Mouse (Mus musculus): Measurements from ENCODE around the gene Fam71e1. TPM values are rescaled to one million over a fixed set of nuclear protein-coding genes. Genes with fewer than 3 reads are reported as not detected.

Fam71e1 gene
- polyA plus RNA-seq, 1 experiment, result 9.4 TPM

DNA sequence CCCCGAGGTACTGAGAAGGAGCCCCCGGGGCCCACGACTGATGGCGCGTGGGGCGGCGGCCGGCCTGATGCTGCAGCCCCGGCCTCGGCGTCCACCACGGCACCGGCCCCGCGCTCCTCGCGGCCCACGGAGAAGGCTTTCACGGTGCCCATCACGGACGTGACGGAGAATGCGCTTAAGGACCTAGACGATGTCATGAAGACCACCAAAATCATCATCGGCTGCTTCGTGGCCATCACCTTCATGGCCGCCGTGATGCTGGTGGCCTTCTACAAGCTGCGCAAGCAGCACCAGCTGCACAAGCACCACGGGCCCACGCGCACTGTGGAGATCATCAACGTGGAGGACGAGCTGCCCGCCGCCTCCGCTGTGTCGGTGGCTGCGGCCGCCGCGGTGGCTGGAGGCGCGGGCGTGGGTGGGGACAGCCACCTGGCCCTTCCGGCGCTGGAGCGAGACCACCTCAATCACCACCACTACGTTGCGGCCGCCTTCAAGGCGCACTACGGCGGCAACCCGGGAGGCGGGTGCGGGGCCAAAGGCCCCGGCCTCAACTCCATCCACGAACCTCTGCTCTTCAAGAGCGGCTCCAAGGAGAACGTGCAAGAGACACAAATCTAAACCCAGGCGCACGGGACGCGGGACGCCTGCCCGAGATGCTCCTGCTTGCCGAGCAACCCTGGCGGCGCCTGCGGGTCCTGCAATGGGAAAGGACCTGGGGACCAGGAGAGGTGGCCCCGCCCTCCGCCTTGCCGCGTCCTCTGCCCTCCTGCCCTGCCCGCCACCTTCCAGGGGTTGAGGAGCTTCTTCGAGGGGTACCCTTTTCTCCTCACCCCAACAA, 33.9 kb upstream of the Fam71e1 start:
- Histone ChIP-seq H3K27ac (ENCODE audit: control insufficient read depth, insufficient read depth, low read length) (no peak overlapping the region), H3K27me3 (ENCODE audit: control insufficient read depth, insufficient read depth, low read length) (no peaks in the 10 kb centered on the region; the same call in 1 of the 2 replicates), H3K4me1 (replicated peaks; ENCODE audit: control insufficient read depth, insufficient read depth, low read length) (no peaks in the 10 kb centered on the region), H3K4me3 (ENCODE audit: control insufficient read depth, insufficient read depth, low read length) (no peak overlapping the region), H3K36me3 (ENCODE audit: control insufficient read depth, insufficient read depth, low read length) (no peaks in the 10 kb centered on the region)
- no peak for TF ChIP-seq CTCF (IDR thresholded peaks at IDR 0.05; ENCODE audit: borderline replicate concordance, control insufficient read depth, extremely low read depth, insufficient read depth, low read length, poor library complexity)
- DNase-seq, result no peak
- WGBS, result 20% methylated on average over 77 of the region's 77 CpGs

DNA sequence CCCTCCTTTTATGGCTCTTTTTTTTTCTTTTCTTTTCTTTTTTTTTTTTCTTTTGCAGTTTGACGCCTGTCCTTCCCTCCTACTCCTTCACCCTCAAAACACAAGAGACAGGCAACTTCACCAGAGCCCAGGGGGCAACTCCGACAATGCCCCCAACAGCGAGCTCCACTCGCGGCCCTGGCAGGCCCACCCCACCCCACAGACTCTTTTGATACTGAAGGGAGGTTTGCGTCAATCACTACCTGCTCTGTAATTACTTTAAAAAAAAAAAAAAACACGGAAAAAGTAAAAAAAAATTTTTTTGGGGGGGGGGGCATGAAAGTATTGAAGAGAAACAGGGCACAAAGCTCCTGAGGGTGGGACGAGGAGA, 33.3 kb upstream of the Fam71e1 start:
- WGBS, result 23% methylated on average over 8 of the region's 8 CpGs
- no peak for DNase-seq
- no peak for TF ChIP-seq POLR2A (IDR thresholded peaks at IDR 0.05; ENCODE audit: control insufficient read depth, extremely low read depth, insufficient read depth, low read length, poor library complexity)
- TF ChIP-seq CTCF (IDR thresholded peaks at IDR 0.05; ENCODE audit: borderline replicate concordance, control insufficient read depth, extremely low read depth, insufficient read depth, low read length, poor library complexity), result no peak
- Histone ChIP-seq H3K4me3 (ENCODE audit: control insufficient read depth, insufficient read depth, low read length) (no peak overlapping the region), H3K27me3 (ENCODE audit: control insufficient read depth, insufficient read depth, low read length) (no peaks in the 10 kb centered on the region; the same call in 1 of the 2 replicates), H3K27ac (ENCODE audit: control insufficient read depth, insufficient read depth, low read length) (no peak overlapping the region), H3K36me3 (ENCODE audit: control insufficient read depth, insufficient read depth, low read length) (no peaks in the 10 kb centered on the region), H3K4me1 (replicated peaks; ENCODE audit: control insufficient read depth, insufficient read depth, low read length) (no peaks in the 10 kb centered on the region)

DNA sequence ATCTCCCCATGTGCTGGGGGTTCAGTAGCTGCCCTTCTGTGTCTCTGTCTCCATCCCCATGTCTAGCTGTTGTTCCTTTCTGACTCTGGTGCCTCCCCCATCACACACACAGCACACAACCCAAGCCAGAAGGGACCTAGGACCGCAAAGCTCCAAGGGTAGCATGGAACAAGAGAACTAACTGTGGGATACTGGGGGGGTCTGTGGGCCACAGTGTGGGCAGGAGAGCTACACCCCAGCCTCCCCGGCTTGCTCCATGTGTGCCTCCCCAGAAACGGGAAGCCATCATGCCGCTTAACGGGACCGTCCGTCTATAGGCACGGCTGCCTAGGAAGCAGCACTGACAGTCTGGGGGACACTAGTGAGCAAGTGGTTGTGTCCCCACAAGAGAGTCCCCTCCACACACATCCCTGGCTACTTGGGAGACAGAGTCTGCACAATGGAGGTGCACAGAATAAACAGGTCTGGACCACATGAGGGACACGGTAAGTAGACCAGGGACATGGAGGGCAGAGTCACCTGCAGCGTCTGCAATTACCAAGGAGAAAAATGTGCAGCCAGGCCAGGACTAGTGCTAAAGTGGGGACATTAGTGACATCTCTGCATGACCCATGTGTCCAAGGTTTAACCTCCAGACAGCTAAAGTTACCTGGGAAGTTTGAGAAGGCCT, 32.7 kb upstream of the Fam71e1 start:
- Histone ChIP-seq H3K36me3 (ENCODE audit: control insufficient read depth, insufficient read depth, low read length) (no peaks in the 10 kb centered on the region), H3K27ac (ENCODE audit: control insufficient read depth, insufficient read depth, low read length) (no peak overlapping the region), H3K4me1 (replicated peaks; ENCODE audit: control insufficient read depth, insufficient read depth, low read length) (peaks cover 6% of the 10 kb centered on the region), H3K4me3 (ENCODE audit: control insufficient read depth, insufficient read depth, low read length) (no peak overlapping the region), H3K27me3 (ENCODE audit: control insufficient read depth, insufficient read depth, low read length) (no peaks in the 10 kb centered on the region; the same call in 1 of the 2 replicates)
- TF ChIP-seq CTCF (IDR thresholded peaks at IDR 0.05; ENCODE audit: borderline replicate concordance, control insufficient read depth, extremely low read depth, insufficient read depth, low read length, poor library complexity) (no peak), POLR2A (IDR thresholded peaks at IDR 0.05; ENCODE audit: control insufficient read depth, extremely low read depth, insufficient read depth, low read length, poor library complexity) (no peak)
- no peak for DNase-seq
- 86% methylated on average over 10 of the region's 10 CpGs for WGBS

DNA sequence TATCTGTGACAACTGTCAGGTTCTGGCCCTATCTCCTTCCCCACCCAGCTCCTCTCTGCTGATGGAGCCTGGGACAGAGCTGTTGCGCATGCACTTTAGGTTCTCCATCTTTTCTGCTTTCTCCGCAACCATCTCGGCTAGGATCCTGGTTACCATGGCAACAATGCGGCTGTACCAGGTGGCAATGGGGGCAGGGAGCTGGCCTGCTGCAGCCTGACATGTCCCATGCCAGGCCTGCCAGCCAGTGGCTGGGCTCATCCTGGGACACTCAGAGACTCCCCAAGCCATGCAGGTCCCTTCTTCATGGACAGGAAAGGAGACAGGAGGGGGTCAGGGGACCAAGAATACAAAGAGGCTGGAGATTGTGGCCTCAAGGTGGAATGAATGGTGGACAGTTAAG, 31.9 kb upstream of the Fam71e1 start:
- 35% methylated on average over 4 of the region's 4 CpGs for WGBS
- H3K36me3 ChIP-seq (ENCODE audit: control insufficient read depth, insufficient read depth, low read length), result no peaks in the 10 kb centered on the region
- H3K4me1 ChIP-seq (replicated peaks; ENCODE audit: control insufficient read depth, insufficient read depth, low read length), result peaks cover 8% of the 10 kb centered on the region
- H3K27ac ChIP-seq (ENCODE audit: control insufficient read depth, insufficient read depth, low read length), result no peak overlapping the region
- H3K4me3 ChIP-seq (ENCODE audit: control insufficient read depth, insufficient read depth, low read length), result no peak overlapping the region
- DNase-seq, result no peak
- H3K27me3 ChIP-seq (ENCODE audit: control insufficient read depth, insufficient read depth, low read length), result no peaks in the 10 kb centered on the region; the same call in 1 of the 2 replicates
- no peak for TF ChIP-seq POLR2A (IDR thresholded peaks at IDR 0.05; ENCODE audit: control insufficient read depth, extremely low read depth, insufficient read depth, low read length, poor library complexity)
- no peak for TF ChIP-seq CTCF (IDR thresholded peaks at IDR 0.05; ENCODE audit: borderline replicate concordance, control insufficient read depth, extremely low read depth, insufficient read depth, low read length, poor library complexity)

DNA sequence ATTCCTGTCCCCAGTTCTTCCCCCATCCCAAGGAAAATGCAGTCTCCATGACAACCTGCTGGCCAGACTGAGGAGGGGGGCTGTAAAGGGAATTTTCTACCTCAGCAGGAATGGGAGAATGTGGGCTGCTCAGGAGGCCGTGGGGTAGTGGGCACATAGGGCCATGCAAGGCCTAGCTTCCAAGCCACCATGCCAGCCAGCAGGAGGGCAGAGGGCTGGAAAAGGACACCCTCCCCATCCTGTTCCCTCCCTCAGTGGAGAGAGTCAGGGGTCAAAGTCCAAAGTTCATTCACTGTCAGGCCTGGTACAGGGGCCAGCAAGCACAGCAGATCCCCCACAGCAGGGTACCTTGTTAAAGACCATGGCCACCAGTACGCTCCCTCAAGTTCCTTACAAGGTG, 31.3 kb upstream of the Fam71e1 start, which contains the start of gene Aspdh:
Gene Aspdh (plus strand): TSS at position 281 of the 400 bp plus-strand sequence.
- H3K27me3 ChIP-seq (ENCODE audit: control insufficient read depth, insufficient read depth, low read length), result no peaks in the 10 kb centered on the region; the same call in 1 of the 2 replicates
- 75% methylated on average over 2 of the region's 2 CpGs for WGBS
- H3K4me3 ChIP-seq (ENCODE audit: control insufficient read depth, insufficient read depth, low read length), result no peak within 1 kb of the TSS
- no peak for DNase-seq
- H3K36me3 ChIP-seq (ENCODE audit: control insufficient read depth, insufficient read depth, low read length), result no peaks in the 10 kb centered on the region
- H3K27ac ChIP-seq (ENCODE audit: control insufficient read depth, insufficient read depth, low read length), result no peak within 1 kb of the TSS
- H3K4me1 ChIP-seq (replicated peaks; ENCODE audit: control insufficient read depth, insufficient read depth, low read length), result peaks cover 8% of the 10 kb centered on the region
- TF ChIP-seq POLR2A (IDR thresholded peaks at IDR 0.05; ENCODE audit: control insufficient read depth, extremely low read depth, insufficient read depth, low read length, poor library complexity), result no peak
- TF ChIP-seq CTCF (IDR thresholded peaks at IDR 0.05; ENCODE audit: borderline replicate concordance, control insufficient read depth, extremely low read depth, insufficient read depth, low read length, poor library complexity), result no peak

DNA sequence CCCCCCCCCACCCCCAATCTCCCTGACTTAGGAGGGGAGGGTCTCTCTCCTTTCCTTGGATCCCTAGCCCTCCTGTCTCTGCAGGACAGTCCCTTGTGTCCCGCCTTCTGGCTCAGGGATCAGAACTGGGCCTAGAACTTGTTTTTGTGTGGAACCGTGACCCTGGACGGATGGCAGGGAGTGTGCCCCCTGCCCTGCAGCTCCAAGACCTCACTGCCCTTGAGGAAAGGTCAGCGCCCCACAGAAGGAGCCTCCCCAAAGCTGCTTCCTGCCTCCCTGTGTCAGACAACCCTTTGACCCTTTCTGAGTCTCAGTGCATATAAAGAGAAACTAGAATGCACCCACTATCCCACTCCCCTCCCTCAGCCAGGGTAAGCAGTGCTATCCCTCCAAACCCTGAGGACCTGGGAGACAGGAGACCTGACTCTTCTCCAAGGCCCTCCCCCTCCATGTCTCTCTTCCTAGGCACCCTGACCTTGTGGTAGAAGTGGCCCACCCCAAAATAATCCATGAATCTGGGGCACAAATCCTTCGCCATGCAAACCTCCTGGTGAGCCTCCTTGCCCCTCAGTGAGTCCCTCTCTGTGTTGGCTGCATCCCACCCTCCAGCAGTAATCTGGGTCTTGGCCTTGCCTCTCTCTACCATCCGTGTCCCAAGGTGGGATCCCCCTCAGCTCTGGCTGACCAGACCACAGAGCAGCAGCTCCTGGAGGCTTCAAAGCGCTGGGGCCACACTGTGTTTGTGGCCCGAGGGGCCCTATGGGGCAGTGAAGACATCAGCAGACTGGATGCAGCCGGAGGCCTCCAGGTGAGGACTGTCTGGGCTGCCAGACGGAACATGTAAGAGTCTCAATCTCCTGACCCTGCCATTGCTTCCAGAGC, 30.1 kb upstream of the Fam71e1 start:
- 93% methylated on average over 10 of the region's 10 CpGs for WGBS
- no peaks in the 10 kb centered on the region for H3K36me3 ChIP-seq (ENCODE audit: control insufficient read depth, insufficient read depth, low read length)
- no peak overlapping the region for H3K27ac ChIP-seq (ENCODE audit: control insufficient read depth, insufficient read depth, low read length)
- no peak overlapping the region for H3K4me3 ChIP-seq (ENCODE audit: control insufficient read depth, insufficient read depth, low read length)
- no peak for DNase-seq
- peaks cover 8% of the 10 kb centered on the region for H3K4me1 ChIP-seq (replicated peaks; ENCODE audit: control insufficient read depth, insufficient read depth, low read length)
- no peak for TF ChIP-seq CTCF (IDR thresholded peaks at IDR 0.05; ENCODE audit: borderline replicate concordance, control insufficient read depth, extremely low read depth, insufficient read depth, low read length, poor library complexity)
- no peak for TF ChIP-seq POLR2A (IDR thresholded peaks at IDR 0.05; ENCODE audit: control insufficient read depth, extremely low read depth, insufficient read depth, low read length, poor library complexity)
- H3K27me3 ChIP-seq (ENCODE audit: control insufficient read depth, insufficient read depth, low read length), result no peaks in the 10 kb centered on the region; the same call in 1 of the 2 replicates
